Mouse (Mus musculus) midbrain, embryonic 16.5 days (tissue): ENCODE results near the gene Tnfrsf14. TPM values are rescaled to one million over a fixed set of nuclear protein-coding genes. Genes with fewer than 3 reads are reported as not detected.

Experiments
- ATAC-seq: fragments of 200-750 bp; cut with Nextera tagmentation; 2 replicates; pipeline ENCODE4 v1.8.0; 2017; ENCODE audit warnings: moderate TSS enrichment
- H3K27ac ChIP-seq: fragments of 300-500 bp; sonication (generic); 2 replicates; pipeline ENCODE4 v1.5.1; 2014; ENCODE audit warnings: mild to moderate bottlenecking, low read length, mixed read lengths
- H3K27me3 ChIP-seq: fragments of 300-500 bp; sonication (generic); 2 replicates; pipeline ENCODE4 v1.6.1; 2014; ENCODE audit warnings: low read depth, low read length, mixed read lengths; ENCODE audit not compliant: control insufficient read depth, insufficient read depth
- H3K36me3 ChIP-seq: fragments of 300-500 bp; sonication (generic); 2 replicates; pipeline ENCODE4 v1.6.1; 2014; ENCODE audit warnings: mild to moderate bottlenecking, low read length, moderate library complexity, mixed read lengths; ENCODE audit not compliant: control insufficient read depth, insufficient read depth
- H3K4me1 ChIP-seq: fragments of 300-500 bp; sonication (generic); 2 replicates; pipeline ENCODE4 v1.6.1; 2014; ENCODE audit warnings: mild to moderate bottlenecking, low read length, mixed read lengths; ENCODE audit not compliant: control insufficient read depth, insufficient read depth
- H3K4me2 ChIP-seq: fragments of 300-500 bp; sonication (generic); 2 replicates; pipeline ENCODE4 v1.6.1; 2014; ENCODE audit warnings: mild to moderate bottlenecking, low read length, mixed read lengths
- H3K4me3 ChIP-seq: fragments of 300-500 bp; sonication (generic); 2 replicates; pipeline ENCODE4 v1.5.1; 2014; ENCODE audit warnings: low read depth, mild to moderate bottlenecking, low read length, moderate library complexity, mixed read lengths
- H3K9ac ChIP-seq: fragments of 300-500 bp; sonication (generic); 2 replicates; pipeline ENCODE4 v1.6.1; 2014; ENCODE audit warnings: low read depth, low read length, mixed read lengths
- H3K9me3 ChIP-seq: fragments of 300-500 bp; sonication (generic); replicated peaks from 2 replicates; pipeline ENCODE4 v1.6.1; 2014; ENCODE audit warnings: mild to moderate bottlenecking, low read length, mixed read lengths; ENCODE audit not compliant: control insufficient read depth, poor library complexity, severe bottlenecking
- whole genome bisulfite sequencing: fragments of 180-500 bp; shearing (Covaris S2); extraction: QIAGEN DNeasy Blood & Tissue Kit; methylation state at CpG from one replicate; pipeline ENCODE4 v1.1.7; 2014; 5-methylcytosine and 5-hydroxymethylcytosine counted together
- polyA plus RNA-seq: library from polyadenylated mRNA; unstranded; fragments of >200 nt; fragmentation: Nextera tagmentation; extraction: Ambion mirVana; gene quantifications from 2 replicates; pipeline ENCODE4 v1.2.1, GENCODE M21; 2015

Tnfrsf14 gene
- polyA plus RNA-seq, 1 experiment from 2014 or later, result not detected

DNA sequence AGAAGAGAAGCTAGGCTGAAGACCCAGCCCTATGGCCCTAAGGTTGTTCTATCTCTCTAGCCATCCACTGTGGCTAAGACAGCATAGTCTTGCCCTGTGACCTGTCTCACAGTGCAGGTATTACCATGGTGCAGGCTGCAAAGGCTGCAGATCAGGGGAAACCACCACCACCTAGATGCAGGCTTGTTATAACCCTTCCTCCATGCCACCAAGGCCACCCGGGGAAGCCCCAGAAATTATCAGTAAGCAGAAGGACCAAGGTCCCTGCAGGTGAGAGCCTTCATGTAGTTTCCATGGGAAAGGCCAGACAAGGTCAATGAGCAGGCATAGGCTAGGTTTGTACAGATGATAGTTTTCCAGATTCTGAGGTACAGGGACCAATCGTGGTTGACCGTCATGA, 14.5 kb downstream of the Tnfrsf14 start:
- Histone ChIP-seq H3K4me2 (no peak overlapping the region), H3K9ac (no peak overlapping the region), H3K9me3 (no peaks in the 10 kb centered on the region; the same call in 1 of the 2 replicates), H3K4me1 (no peaks in the 10 kb centered on the region), H3K36me3 (no peaks in the 10 kb centered on the region), H3K4me3 (no peak overlapping the region), H3K27ac (no peak overlapping the region), H3K27me3 (no peaks in the 10 kb centered on the region)
- WGBS, result 90% methylated on average over 3 of the region's 3 CpGs
- no peak for ATAC-seq

DNA sequence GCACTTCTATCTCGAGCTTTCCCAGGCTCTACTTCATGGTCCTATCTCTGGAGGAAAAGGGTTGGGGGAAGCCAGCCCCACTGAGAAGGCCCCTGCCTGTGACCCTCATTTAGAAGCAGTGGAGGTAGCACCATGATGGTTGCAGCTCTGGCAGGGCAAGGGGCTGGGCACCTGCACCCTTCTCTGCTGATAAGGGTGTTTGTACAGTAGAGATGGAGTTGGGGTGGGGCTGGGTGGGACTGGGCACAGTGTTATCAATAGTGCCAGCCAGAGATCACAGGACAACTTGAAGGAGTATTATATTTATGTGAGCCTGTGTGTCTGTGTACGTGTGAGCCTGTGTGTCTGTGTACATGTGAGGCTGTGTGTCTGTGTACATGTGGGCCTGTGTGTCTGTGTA, 16.7 kb downstream of the Tnfrsf14 start:
- no peak overlapping the region for H3K27ac ChIP-seq
- WGBS, result 79% methylated on average over 2 of the region's 2 CpGs
- H3K4me3 ChIP-seq, result no peak overlapping the region

DNA sequence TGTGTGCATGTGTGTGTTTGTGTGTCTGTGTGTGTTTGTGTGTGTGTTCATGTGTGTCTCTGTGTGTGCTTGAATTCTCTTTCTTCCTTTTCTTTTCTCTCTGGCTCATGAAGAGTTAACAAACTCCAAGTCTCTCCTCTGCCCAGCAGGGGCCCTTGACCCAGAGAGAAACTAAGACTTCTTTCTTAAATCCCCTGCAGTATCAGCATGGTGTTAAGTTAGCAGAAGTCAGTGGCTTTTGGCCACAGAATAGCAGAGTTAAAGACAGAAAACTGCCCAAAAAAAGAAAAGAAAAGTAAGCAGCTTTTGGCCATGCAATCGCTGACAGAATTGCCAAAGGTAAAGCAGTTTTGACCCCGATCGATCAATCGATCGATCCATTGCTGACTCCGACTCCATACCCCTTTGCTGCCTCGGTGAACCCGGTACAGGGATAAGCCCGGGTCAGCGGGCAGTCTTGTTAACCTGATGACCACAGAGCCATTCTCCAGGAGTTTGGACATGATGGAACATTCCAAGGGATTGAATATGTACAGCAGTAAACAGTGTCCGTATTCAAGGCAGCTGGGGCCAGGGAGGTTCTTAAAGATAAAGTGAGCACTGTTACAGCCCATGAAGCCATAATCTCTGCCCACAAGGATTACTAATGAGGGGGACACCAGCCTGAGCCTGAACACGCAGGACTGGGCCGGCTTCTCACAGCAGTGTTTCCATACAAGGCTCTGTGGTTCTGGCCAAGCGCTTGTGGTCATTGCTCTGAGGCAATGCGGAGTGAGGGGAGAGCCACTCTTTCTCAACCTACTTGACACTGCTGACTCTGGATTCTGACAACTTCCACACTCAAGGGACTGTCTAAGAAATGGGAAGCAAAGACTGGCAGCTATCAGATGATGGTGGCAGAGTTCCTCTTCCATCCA, 17.5 kb downstream of the Tnfrsf14 start:
- H3K9me3 ChIP-seq, result no peaks in the 10 kb centered on the region
- H3K9ac ChIP-seq, result no peak overlapping the region
- no peaks in the 10 kb centered on the region for H3K36me3 ChIP-seq
- H3K27me3 ChIP-seq, result no peaks in the 10 kb centered on the region
- WGBS, result 11% methylated on average over 15 of the region's 15 CpGs
- no peaks in the 10 kb centered on the region for H3K4me1 ChIP-seq
- no peak overlapping the region for H3K4me2 ChIP-seq
- ATAC-seq, result no peak
- no peak overlapping the region for H3K4me3 ChIP-seq
- no peak overlapping the region for H3K27ac ChIP-seq

More for the DNA sequence above, 16.7 kb downstream of the Tnfrsf14 start:
- Histone ChIP-seq H3K9me3 (no peaks in the 10 kb centered on the region), H3K36me3 (no peaks in the 10 kb centered on the region), H3K9ac (no peak overlapping the region), H3K4me2 (no peak overlapping the region), H3K4me1 (no peaks in the 10 kb centered on the region), H3K27me3 (no peaks in the 10 kb centered on the region)
- ATAC-seq, result no peak

DNA sequence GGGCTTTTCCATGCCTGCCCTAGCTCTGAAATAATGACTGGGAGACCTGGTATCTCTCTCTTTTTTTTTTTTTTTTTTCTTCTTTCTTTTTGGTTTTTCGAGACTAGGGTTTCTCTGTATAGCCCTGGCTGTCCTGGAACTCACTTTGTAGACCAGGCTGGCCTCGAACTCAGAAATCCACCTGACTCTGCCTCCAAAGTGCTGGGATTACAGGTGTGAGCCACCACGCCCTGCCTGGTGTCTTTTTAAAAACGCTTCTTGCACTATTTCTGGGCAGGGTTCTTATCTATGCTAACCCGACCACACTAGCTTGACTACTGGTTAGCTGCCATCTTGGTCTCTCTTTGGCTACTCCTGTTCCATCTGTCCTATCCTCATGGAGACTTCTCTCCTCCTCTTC, 19.9 kb downstream of the Tnfrsf14 start:
- H3K4me3 ChIP-seq, result no peak overlapping the region
- H3K9me3 ChIP-seq, result no peaks in the 10 kb centered on the region
- H3K27me3 ChIP-seq, result no peaks in the 10 kb centered on the region
- H3K4me2 ChIP-seq, result no peak overlapping the region
- H3K4me1 ChIP-seq, result no peaks in the 10 kb centered on the region
- 94% methylated on average over 5 of the region's 5 CpGs for WGBS
- ATAC-seq, result no peak
- H3K27ac ChIP-seq, result no peak overlapping the region
- H3K9ac ChIP-seq, result no peak overlapping the region
- no peaks in the 10 kb centered on the region for H3K36me3 ChIP-seq

DNA sequence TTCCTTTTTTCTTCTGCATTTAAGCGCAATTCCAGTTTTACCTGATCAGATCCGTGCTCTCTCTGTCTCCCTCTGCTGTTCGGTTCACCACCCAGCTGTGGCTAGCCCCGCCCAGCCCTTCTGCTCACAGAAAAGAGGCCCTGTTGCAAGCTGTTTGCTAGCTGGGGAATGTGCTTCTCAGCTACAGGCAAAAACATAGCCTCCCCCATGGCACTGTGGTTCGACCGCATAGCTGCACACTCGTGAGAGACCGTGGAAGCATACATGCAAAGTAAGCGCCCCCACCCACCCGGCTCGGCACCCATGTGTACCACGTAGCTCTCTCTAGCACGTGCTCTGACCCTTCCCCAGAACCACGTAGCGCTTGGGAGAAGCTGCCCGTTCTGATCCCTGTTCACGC, 20.5 kb downstream of the Tnfrsf14 start:
- Histone ChIP-seq H3K36me3 (no peaks in the 10 kb centered on the region), H3K4me3 (no peak overlapping the region), H3K9ac (0 out of 2 replicates have a peak overlapping the region, but pooled peaks have one; percentile 38), H3K4me1 (no peaks in the 10 kb centered on the region), H3K27me3 (no peaks in the 10 kb centered on the region), H3K9me3 (no peaks in the 10 kb centered on the region), H3K4me2 (peak overlapping the region; percentile 2; the same call in 1 of the 2 replicates), H3K27ac (no peak overlapping the region)
- peak; percentile 50; the same call in 1 of the 2 replicates for ATAC-seq
- 45% methylated on average over 17 of the region's 17 CpGs for WGBS

DNA sequence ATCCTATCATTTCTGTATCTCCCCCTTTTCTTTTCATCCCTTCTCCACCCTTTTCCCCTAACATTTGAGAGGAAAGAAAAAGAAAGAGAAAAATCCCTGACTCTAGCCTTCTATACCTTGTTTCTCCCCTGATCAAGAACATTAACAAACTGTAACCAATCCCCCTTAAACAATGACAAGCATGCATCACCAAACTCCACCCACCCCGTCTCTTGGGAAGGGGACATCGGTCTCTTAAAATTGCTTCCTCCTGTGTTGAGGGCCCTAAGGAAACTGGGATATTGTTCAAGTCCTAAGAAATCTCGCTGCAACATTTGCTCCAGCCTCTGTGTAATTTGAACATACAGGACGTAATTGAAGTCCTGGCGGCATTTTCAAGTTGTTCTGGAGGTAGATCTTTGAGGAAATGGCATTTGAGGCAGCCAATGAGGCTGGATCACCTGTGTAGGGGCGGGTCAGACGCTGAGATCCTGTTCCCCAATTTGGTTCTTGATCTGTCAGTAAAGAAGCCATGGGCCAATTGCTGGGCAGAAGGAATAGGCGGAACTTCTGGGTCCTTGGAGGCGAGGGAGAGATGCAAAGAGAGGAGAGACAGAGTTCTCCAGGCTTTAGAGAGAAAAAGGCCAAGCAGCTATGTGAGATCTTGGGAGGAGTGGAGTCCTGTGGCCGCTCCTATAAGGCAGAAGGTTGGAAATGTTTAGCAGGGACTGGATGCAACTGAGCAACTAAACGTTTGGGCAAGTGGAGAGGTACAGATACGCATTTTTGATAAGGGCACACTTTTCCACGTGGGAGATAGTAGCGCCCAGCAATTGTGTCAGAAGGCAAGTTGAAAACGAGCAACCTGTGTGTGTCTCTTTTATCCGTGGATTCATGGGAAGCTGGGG, 23.9 kb downstream of the Tnfrsf14 start:
- ATAC-seq, result peak; percentile 95
- no peaks in the 10 kb centered on the region for H3K9me3 ChIP-seq
- peak overlapping the region; percentile 44; the same call in 1 of the 2 replicates for H3K9ac ChIP-seq
- peak overlapping the region; percentile 41 for H3K4me3 ChIP-seq
- no peaks in the 10 kb centered on the region for H3K36me3 ChIP-seq
- 4% methylated on average over 16 of the region's 16 CpGs for WGBS
- H3K4me1 ChIP-seq, result no peaks in the 10 kb centered on the region
- peak overlapping the region; percentile 77 for H3K4me2 ChIP-seq
- H3K27ac ChIP-seq, result no peak overlapping the region
- no peaks in the 10 kb centered on the region for H3K27me3 ChIP-seq

DNA sequence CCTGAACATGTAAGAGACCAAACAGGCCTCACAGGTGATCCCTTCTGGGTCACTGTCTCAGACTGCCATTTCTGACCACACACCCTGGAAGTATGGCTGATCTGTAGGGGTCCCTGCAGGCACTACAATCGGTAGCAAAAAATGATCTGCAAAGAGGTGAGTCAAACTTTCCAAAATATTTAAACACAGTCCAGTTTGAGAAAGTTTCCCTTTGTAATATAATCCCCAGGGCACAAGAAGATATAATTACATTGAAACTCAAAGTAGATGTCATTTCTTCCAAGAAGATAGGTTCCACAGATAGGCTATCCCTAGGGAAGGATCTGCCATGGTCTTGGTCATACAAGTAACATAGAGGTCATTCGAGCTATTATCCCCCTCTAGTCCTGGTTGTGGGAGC, 26.0 kb downstream of the Tnfrsf14 start:
- no peaks in the 10 kb centered on the region for H3K36me3 ChIP-seq
- WGBS, result 92% methylated on average over 2 of the region's 2 CpGs
- H3K4me1 ChIP-seq, result peaks cover 12% of the 10 kb centered on the region
- no peak overlapping the region for H3K9ac ChIP-seq
- H3K9me3 ChIP-seq, result no peaks in the 10 kb centered on the region
- no peak overlapping the region for H3K27ac ChIP-seq
- H3K4me3 ChIP-seq, result no peak overlapping the region
- H3K27me3 ChIP-seq, result no peaks in the 10 kb centered on the region
- no peak overlapping the region for H3K4me2 ChIP-seq
- no peak for ATAC-seq

DNA sequence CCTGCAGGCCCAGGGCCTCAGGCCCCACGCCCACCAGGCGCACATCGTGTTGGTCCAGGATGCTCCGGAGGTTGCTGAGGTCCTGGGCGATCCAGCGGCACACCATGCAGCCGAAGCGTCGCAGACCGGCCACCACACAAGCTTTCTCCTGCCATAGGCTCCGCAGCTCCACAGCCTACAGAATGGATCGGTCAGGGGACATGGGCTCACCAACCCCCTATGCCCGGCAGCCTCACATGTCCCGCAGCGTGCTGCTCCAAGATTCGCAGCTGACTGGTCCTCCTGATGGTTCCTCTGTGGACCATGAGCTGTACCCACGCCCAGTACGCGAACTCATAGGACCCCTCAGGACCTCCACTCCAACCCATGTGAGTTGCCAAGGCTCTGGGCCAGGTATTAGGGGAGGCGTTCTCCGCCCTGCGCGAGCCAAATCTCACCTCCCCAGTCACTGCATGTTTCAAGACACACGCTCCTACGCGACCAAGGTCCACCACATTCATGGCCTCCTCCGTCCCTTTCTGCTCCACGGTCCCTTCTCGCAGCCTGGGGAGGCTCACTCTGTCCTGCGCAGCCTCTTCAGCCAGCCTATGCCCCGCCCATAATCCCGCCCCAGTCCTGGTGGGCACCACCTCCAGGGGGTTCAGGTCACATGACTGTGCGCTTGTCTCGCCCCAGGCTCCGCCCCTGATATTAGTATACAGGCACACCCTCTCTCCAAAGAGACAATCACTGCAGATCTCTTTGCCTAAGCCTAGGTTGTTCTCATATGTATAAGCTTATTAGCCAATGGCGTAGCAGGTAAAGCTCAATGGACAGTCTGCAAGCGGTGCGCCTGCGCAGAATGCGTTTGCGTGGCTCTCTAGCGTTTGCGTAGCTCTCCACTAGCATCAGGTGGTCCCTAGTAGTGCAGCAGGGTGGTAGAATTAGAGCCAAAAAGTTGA, 29.6 kb downstream of the Tnfrsf14 start, which contains the start of gene Fam213b:
Fam213b (minus strand) TSS at position 630 of the 941 bp plus-strand sequence.
- Histone ChIP-seq H3K27ac (peak within 1 kb of the TSS; percentile 77), H3K4me2 (peak within 1 kb of the TSS; percentile 96), H3K4me1 (peaks cover 19% of the 10 kb centered on the region), H3K36me3 (no peaks in the 10 kb centered on the region), H3K4me3 (peak within 1 kb of the TSS; percentile 58), H3K9ac (peak within 1 kb of the TSS; percentile 88), H3K27me3 (no peaks in the 10 kb centered on the region), H3K9me3 (no peaks in the 10 kb centered on the region)
- peak; percentile 96 for ATAC-seq
- WGBS, result 3% methylated on average over 43 of the region's 43 CpGs
